Mouse (Mus musculus) heart, postnatal 0 days (tissue): Measurements from ENCODE around the gene Fxr1.

Source experiments
- CTCF ChIP-seq: IDR thresholded peaks from 2 replicates; pipeline ENCODE4 v1.5.1; 2016; ENCODE audit warnings: antibody characterized with exemption, control low read depth, low read depth
- EP300 ChIP-seq: IDR thresholded peaks from 2 replicates; pipeline ENCODE4 v1.6.1; 2016; ENCODE audit warnings: antibody characterized with exemption, low read depth

DNA sequence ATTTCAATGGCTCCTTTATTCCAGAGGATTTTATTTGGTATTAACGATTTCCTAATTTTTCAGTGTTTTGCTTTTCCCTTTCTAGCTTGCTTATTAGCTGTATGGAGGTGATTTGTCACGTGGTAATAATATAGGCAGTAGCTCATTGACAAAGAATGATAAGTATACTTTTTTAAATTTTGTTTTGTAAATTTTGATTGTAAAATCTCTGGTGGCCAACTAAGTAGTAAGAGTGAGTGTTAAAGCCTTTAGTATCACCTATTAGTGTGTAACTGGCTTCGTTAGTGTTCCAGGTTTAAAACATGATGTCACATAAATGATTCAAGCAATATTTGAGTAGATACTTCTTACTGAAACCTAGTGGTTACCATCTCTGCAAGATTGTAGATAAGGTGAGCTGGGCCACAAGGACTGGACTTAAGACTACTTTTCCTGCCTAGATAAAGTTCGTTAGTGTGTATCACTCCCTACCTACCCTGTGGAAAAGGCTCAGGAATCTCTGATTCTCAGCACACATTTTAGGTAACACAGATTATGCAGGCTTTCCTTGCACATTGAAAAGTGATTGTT, 1.6 kb downstream of the Fxr1 start:
- TF ChIP-seq CTCF: no peak
- no peak for TF ChIP-seq EP300
